Mouse (Mus musculus): ENCODE measurements around the gene Gng13.
A peak's percentile ranks its signal among the peaks of the same experiment; 100 is the strongest.
"Not testable (repeated sequence)": the region's sequence is repeated elsewhere in the genome, so short reads cannot be mapped to it uniquely, and the experiment has no call there.

Gene Gng13

DNA sequence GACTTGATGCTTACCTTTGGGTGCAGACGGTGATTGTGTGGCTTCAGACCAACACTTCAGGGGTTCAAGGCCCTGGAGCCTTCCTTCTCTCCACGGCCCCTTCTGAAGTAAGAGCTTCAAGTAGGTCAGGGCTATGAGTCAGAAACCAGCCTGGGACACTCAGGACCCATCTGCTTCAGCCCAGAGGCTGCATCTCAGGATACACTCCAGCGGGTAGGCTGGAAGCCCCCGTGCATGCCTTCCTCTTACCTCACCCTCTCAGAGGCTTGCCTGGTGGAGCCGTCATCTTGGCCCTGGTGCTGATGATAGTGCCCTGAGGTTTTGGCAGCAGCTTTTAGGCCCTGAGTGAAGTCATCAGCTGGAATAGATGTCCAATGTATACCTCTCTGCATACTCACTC, 18.3 kb downstream of the Gng13 start:
- DNase-seq, result no peak

DNA sequence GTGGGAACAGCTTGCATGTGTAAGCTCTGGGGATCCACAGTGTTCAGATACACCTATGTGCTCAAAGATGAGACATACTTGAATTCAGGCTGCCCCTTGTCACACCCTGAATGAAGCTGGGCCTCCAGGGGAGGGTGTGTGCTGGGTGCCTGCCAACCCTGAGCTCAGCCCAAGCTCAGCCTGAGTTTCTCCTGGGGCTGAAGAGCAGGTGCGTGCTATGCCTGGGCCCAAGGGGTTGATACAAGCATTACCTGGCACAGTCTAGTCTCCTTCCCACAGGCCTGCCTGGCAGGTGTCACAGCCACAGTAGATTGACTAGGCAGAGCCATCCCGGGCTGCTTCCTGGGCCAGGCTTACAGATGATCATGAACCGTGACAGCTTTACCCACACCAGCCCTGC, 18.8 kb downstream of the Gng13 start, which contains the start of gene Mslnl:
TSS of gene Mslnl (plus strand) at position 298 of the 400 bp plus-strand sequence.
- no peak for DNase-seq

DNA sequence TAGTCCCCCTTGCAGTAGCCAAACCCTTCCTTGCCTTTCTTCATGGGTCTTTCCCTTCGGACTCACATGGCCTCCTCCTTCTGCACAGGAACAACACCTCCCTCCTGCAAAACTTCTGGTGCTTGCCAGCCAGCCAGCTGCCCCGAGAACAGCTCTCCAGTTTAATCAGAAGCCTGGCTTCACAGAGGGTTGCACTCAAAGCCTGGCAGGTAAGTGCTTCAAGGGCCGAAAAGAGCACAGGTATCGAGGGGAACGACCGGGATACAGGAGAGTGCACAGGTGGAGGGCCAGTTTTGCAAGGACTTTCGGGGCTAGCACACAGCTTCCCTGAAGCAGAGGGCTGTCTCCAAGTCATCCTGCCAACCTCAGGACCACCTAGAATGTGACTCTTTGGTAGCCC, 21.9 kb downstream of the Gng13 start:
- no peak for DNase-seq

- not testable (repeated sequence) for DNase-seq
Measured at GRCm38 (mm10) chr17:25741471-25741870, 24.5 kb downstream of the Gng13 start.

DNA sequence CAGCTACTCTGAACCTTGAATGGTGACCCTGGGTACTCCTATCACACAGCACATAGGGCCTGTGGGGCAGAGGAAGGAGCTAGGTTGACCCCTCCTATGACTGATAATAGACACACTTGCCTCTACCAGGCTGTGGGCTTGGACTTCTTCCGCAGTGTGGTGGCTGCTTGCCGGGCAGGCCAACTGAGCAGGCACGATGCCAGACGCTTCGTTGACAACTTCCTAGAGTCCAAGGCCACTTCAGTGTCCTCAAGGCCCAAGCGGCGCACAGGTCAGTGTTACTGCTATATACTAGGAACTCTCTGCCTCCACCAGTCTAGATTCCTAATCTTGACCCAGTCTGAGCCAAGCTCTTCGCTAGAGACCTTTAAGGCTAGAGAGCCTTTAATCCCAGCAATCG, 26.9 kb downstream of the Gng13 start:
- DNase-seq, result peak in 1 of 2 experiments; percentile 32

- DNase-seq, result no peak
Measured at GRCm38 (mm10) chr17:25744311-25744710, 27.3 kb downstream of the Gng13 start.

- DNase-seq, result no peak
Measured at GRCm38 (mm10) chr17:25748238-25748637, 31.3 kb downstream of the Gng13 start.

DNA sequence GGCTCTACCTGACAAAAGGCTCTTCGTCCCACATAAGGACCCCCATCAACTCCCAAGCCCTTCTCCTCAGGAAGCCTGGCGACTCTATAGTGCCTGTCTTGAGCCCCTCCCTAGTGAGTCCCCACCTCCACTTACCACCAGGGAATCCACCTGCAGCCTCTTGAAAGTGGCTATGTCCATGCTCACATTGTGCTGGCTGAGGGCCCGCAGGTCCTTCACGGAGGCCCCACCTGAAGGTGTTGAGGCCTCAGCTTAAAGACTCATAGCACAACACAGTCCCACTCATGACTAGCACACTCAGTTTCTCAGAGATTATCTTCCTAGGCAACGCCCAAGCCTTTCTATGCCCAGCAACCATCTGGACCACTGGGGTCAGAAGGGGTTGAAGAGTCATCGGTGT, 32.3 kb downstream of the Gng13 start:
- DNase-seq, result no peak

DNA sequence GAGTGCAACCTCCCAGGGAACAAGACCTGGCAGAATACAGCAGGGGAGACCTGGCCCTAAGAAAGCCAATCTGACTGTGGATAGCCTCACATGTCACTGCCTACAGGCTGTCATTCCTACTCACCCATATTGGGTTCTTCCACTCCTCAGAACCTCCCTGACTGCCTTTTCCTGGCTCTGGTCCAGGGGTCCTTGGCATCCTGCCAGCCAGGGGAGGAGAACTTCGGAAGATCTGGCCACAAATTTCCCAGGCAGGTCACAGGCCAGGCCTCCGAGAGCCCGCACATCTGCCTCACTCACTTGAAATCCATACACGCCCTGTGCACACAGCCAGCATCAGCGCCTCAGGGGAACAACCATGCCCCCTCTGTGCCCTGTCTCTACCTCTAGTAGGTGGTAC, 34.5 kb downstream of the Gng13 start:
- peak; percentile 81 to 82 for DNase-seq

- no peak for DNase-seq
Measured at GRCm38 (mm10) chr17:25754241-25754640, 37.3 kb downstream of the Gng13 start, which contains the start of gene Msln. Msln (minus strand) TSS chr17:25754378.

DNA sequence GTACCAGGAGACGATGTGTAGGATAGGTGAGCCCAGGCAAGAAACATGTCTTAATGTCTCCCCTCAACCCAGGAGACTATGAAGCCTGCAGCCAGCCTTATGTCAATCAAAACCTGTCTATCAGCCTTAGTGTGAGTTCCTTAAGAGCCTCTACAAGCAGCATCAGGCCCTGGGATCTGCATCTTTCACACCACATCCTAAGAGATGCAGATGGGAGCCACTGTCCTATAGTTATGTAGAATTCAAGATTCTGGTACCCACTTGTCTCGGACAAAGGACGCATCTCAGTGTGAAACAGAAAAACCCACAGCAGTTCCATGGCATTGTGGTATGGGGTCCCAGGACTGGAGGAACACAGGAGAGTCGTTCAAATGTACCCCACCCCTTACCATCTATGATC, 38.1 kb downstream of the Gng13 start:
- DNase-seq, result no peak

GRCm38 (mm10) chr17:25755627-25756377, 38.8 kb downstream of the Gng13 start:
- DNase-seq, result no peak

DNA sequence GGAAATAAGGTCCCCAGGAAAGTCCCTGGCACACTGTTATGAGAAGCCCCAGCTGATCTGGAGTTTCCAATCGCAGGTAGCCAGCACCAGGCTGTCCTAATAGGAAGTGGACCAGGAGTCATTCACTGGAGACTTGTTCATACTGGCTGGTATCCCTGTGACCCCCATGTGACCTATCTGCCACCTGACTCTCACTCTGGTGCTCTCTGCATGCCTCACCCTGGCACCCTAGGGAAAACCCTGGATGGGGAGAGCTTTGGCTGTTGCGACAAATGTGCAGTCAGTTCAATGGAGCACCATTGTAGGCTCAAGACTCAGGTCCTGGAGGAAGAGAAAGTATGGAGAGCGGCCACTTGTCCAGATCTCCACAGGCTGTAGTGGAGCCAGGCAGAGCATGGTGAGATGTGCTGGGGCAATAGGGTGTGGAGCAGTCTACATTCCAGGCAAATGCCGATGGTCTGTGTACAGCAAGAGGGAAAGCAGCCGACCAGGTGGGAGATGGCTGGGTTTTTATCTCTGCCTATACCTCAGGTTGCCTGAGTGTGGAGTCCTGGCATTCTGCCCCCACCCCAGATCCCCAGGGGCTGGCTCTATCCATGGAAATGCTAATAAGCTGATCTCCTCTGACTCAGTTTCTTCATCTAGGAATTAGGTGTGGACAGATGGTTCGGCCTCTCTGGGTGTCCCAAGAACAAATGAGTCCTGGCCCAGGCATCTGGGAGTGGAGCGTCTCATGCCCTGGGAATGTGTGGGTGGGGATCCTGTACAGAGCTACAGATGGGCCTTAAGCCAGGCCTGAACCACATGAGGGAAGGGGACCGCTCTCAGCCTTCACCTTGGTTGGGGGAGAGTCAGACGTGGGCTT, 39.6 kb downstream of the Gng13 start:
- DNase-seq, result no peak

GRCm38 (mm10) chr17:25757691-25758090, 40.7 kb downstream of the Gng13 start:
- DNase-seq, result no peak

GRCm38 (mm10) chr17:25760148-25760547, 43.2 kb downstream of the Gng13 start:
- no peak for DNase-seq

GRCm38 (mm10) chr17:25761561-25761970, 44.6 kb downstream of the Gng13 start:
- DNase-seq, result no peak

- no peak for DNase-seq
Measured at GRCm38 (mm10) chr17:25762591-25762990, 45.6 kb downstream of the Gng13 start.

DNA sequence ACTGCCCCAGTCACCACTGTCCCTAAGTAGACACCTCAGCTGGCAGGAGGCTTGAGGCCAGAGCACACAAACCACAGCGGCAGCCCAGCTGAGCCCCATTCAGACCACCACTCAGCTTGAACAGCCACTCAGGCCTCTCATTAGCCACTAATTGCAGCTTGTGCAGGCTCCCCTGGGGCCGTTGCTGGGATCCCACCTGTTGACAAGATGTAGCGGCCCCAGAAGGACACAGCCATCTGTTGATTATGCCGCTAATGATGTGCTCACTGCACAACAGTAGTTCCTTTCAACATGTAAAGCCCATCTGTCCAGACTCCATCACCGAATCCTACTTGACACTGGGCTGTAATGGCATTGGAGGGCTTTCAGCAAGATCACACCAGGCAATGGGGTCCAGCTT, 48.9 kb downstream of the Gng13 start:
- no peak for DNase-seq
